Mouse (Mus musculus) left cerebral cortex, postnatal 25 days (tissue): Measurements from ENCODE around the gene Epsti1. TPM values are rescaled to one million over a fixed set of nuclear protein-coding genes. Genes with fewer than 3 reads are reported as not detected.
A peak's percentile ranks its signal among the peaks of the same experiment; 100 is the strongest.
"Not testable (repeated sequence)": the region's sequence is repeated elsewhere in the genome, so short reads cannot be mapped to it uniquely, and the experiment has no call there.

Source experiments
- DNase-seq, 2 experiments: peaks; one replicate each; pipeline ENCODE4 v3.0.0; 2022; ENCODE audit warnings: low spot score in 2 of 2, mixed read lengths in 1 of 2
- intact Hi-C: fragments of 180-260 bp; cut with DNase I; formaldehyde crosslinking; loops from one replicate; pipeline ENCODE4 v1.15.1; 2025
- total RNA-seq, 2 experiments: library from RNA; stranded (reverse); gene quantifications; 2 replicates each; pipeline ENCODE4 v1.2.3; 2021

Gene Epsti1
- under 1 TPM; 0.30 to 0.62 TPM for total RNA-seq

- intact Hi-C loops: no loop called here
- DNase-seq: no peak
These were observed at the start of gene Epsti1 for GRCm38 (mm10) chr14:77904171-77904762. Gene Epsti1 (plus strand): TSS chr14:77904239.

GRCm38 (mm10) chr14:77859894-77860293 lies 44.1 kb upstream of the Epsti1 start:
- no peak for DNase-seq
- intact Hi-C loops: no loop called here

- DNase-seq: no peak
- intact Hi-C loops: no loop called here
These were observed 43.0 kb upstream of the Epsti1 start for GRCm38 (mm10) chr14:77860841-77861560.

GRCm38 (mm10) chr14:77864051-77864450 lies 40.0 kb upstream of the Epsti1 start:
- intact Hi-C loops: no loop called here
- no peak for DNase-seq

GRCm38 (mm10) chr14:77864510-77864909 lies 39.5 kb upstream of the Epsti1 start:
- intact Hi-C loops: no loop called here
- DNase-seq: no peak

GRCm38 (mm10) chr14:77867601-77868000 lies 36.4 kb upstream of the Epsti1 start:
- intact Hi-C loops: no loop called here
- no peak for DNase-seq

- intact Hi-C loops: no loop called here
- no peak for DNase-seq
These were observed 33.1 kb upstream of the Epsti1 start for GRCm38 (mm10) chr14:77870926-77871325.

GRCm38 (mm10) chr14:77871380-77871975 lies 32.6 kb upstream of the Epsti1 start:
- DNase-seq: no peak
- intact Hi-C loops: no loop called here

- intact Hi-C loops: no loop called here
- DNase-seq: peak; percentile 84 to 85
These were observed 29.5 kb upstream of the Epsti1 start, which contains the start of gene Dnajc15 for GRCm38 (mm10) chr14:77874304-77875241. Gene Dnajc15 (minus strand): TSS chr14:77875125.

GRCm38 (mm10) chr14:77876199-77876598 lies 27.8 kb upstream of the Epsti1 start:
- DNase-seq: no peak
- intact Hi-C loops: no loop called here

- intact Hi-C loops, DNase-seq: not testable (repeated sequence)
These were observed 26.2 kb upstream of the Epsti1 start for GRCm38 (mm10) chr14:77877876-77878275.

- no peak for DNase-seq
- intact Hi-C loops: no loop called here
These were observed 22.0 kb upstream of the Epsti1 start for GRCm38 (mm10) chr14:77881998-77882397.

GRCm38 (mm10) chr14:77882669-77883068 lies 21.4 kb upstream of the Epsti1 start:
- intact Hi-C loops: no loop called here
- no peak for DNase-seq

- DNase-seq: no peak
These were observed 17.7 kb upstream of the Epsti1 start for GRCm38 (mm10) chr14:77886376-77886775.

GRCm38 (mm10) chr14:77886941-77887340 lies 17.1 kb upstream of the Epsti1 start:
- DNase-seq: no peak
- intact Hi-C loops: no loop called here

More at GRCm38 (mm10) chr14:77886376-77886775, 17.7 kb upstream of the Epsti1 start:
- intact Hi-C loops: no loop called here

- intact Hi-C loops: no loop called here
- no peak for DNase-seq
These were observed 14.1 kb upstream of the Epsti1 start for GRCm38 (mm10) chr14:77889911-77890310.

GRCm38 (mm10) chr14:77895951-77896350 lies 8.1 kb upstream of the Epsti1 start:
- DNase-seq: no peak
- intact Hi-C loops: no loop called here

- DNase-seq: no peak
- intact Hi-C loops: no loop called here
These were observed 1.5 kb upstream of the Epsti1 start for GRCm38 (mm10) chr14:77902541-77902940.

- DNase-seq: no peak
These were observed 1.4 kb downstream of the Epsti1 start for GRCm38 (mm10) chr14:77905466-77905865.

GRCm38 (mm10) chr14:77906586-77906985 lies 2.5 kb downstream of the Epsti1 start:
- no peak for DNase-seq
- intact Hi-C loops: no loop called here

More at GRCm38 (mm10) chr14:77905466-77905865, 1.4 kb downstream of the Epsti1 start:
- intact Hi-C loops: no loop called here
